ENCODE assay signal across 28 mouse cellular contexts in genomic region chr16:45976251-45976650, GRCm38 (mm10).
"Had no signal": no experiment of that assay in that cellular context is flagged by ENCODE, and none has a peak within 500 bp of the region (broad histone marks: within the 10 kb centered on the region; RNA-seq: fewer than 3 reads in every experiment).

No protein-coding gene starts in this region.

- H3K36me3 ChIP-seq: embryonic facial prominence, embryonic 10.5 days; embryonic facial prominence, embryonic 12.5 days; embryonic facial prominence, embryonic 13.5 days; embryonic facial prominence, embryonic 15.5 days; forebrain, embryonic 15.5 days had no signal

- DNase-seq: cerebellum, adult 8-10 months; cerebellum, adult 9-10 months; cerebellum, adult 9-11 months; cerebellum, postnatal 10 days; cerebellum, postnatal 14 days; cerebellum, postnatal 25 days; cerebellum, postnatal 36 days; embryo, embryonic 11 days; forebrain, postnatal 0 days; gastrocnemius, adult 2 months; gastrocnemius, postnatal 10 days; gastrocnemius, postnatal 14 days; gastrocnemius, postnatal 25 days; gastrocnemius, postnatal 36 days; heart, adult 11 months; heart, adult 18-20 months; heart, adult 2 months had no signal

- H3K9me3 ChIP-seq: embryonic facial prominence, embryonic 10.5 days; embryonic facial prominence, embryonic 12.5 days; embryonic facial prominence, embryonic 13.5 days; embryonic facial prominence, embryonic 15.5 days; forebrain, embryonic 10.5 days; forebrain, embryonic 12.5 days; forebrain, embryonic 13.5 days; forebrain, embryonic 15.5 days had no signal

- ATAC-seq: forebrain, embryonic 13.5 days; forebrain, embryonic 14.5 days; forebrain, embryonic 15.5 days; forebrain, embryonic 16.5 days; forebrain, postnatal 0 days had no signal

- H3K27me3 ChIP-seq: embryonic facial prominence, embryonic 12.5 days; embryonic facial prominence, embryonic 13.5 days; embryonic facial prominence, embryonic 15.5 days; forebrain, embryonic 12.5 days; forebrain, embryonic 13.5 days; forebrain, embryonic 15.5 days had no signal

- H3K4me1 ChIP-seq: embryonic facial prominence, embryonic 12.5 days; embryonic facial prominence, embryonic 13.5 days; embryonic facial prominence, embryonic 15.5 days; forebrain, embryonic 15.5 days had no signal

- H3K27ac ChIP-seq: embryonic facial prominence, embryonic 10.5 days; embryonic facial prominence, embryonic 12.5 days; embryonic facial prominence, embryonic 13.5 days; embryonic facial prominence, embryonic 15.5 days; forebrain, embryonic 10.5 days; forebrain, embryonic 12.5 days; forebrain, embryonic 13.5 days; forebrain, embryonic 15.5 days; gastrocnemius, adult 2 months; heart, adult 2 months had no signal

- H3K9ac ChIP-seq: embryonic facial prominence, embryonic 12.5 days; embryonic facial prominence, embryonic 13.5 days; embryonic facial prominence, embryonic 15.5 days; forebrain, embryonic 12.5 days; forebrain, embryonic 13.5 days; forebrain, embryonic 15.5 days; forebrain, postnatal 0 days had no signal

- H3K4me2 ChIP-seq: embryonic facial prominence, embryonic 12.5 days; embryonic facial prominence, embryonic 13.5 days; embryonic facial prominence, embryonic 15.5 days; forebrain, embryonic 12.5 days; forebrain, embryonic 13.5 days; forebrain, embryonic 15.5 days had no signal

- H3K4me3 ChIP-seq: embryonic facial prominence, embryonic 10.5 days; embryonic facial prominence, embryonic 12.5 days; embryonic facial prominence, embryonic 13.5 days; embryonic facial prominence, embryonic 15.5 days; erythroblast, embryonic 14.5 days; forebrain, embryonic 10.5 days; forebrain, embryonic 12.5 days; forebrain, embryonic 13.5 days; forebrain, embryonic 15.5 days; gastrocnemius, adult 2 months; heart, adult 2 months had no signal
